Mouse (Mus musculus) E14TG2a.4 (cell line): Measurements from ENCODE around the gene Cryab.

Source experiments
- CTCF ChIP-seq: conservative IDR thresholded peaks from 2 replicates; pipeline ENCODE4 v1.5.1; 2014; ENCODE audit warnings: low read length
- POU5F1 ChIP-seq: IDR thresholded peaks from 2 replicates; pipeline ENCODE4 v1.6.1; 2014; ENCODE audit warnings: low read length, borderline replicate concordance

DNA sequence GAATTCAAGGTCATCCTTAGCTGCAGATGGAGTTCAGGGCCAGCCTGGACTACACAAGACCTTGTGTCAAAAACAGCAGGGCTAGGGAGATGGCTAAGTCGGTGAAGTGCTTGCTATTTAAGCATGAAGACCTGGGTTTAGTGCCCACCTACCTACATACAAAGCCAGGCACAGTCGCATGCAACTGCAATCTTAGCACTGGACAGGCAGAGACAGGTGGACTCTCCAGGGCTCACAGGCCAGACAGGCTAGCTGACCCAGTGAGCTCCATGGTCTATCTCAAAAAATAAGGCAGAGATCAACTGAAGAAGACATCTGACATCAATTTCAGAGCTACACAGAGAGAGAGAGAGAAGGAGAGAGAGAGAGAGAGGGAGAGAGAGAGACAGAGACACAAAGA is 27.0 kb upstream of the Cryab start:
- no peak for TF ChIP-seq CTCF
- no peak for TF ChIP-seq POU5F1
